Mouse (Mus musculus): ENCODE measurements around the gene Uqcc2. TPM values are rescaled to one million over a fixed set of nuclear protein-coding genes. Genes with fewer than 3 reads are reported as not detected.
A peak's percentile ranks its signal among the peaks of the same experiment; 100 is the strongest.

The Uqcc2 gene
- total RNA-seq, 1 experiment from 2014 or later: 182 TPM

- DNase-seq: no peak
Observed at GRCm38 (mm10) chr17:27123813-27124375, 9.8 kb downstream of the Uqcc2 start.

- no peak for DNase-seq
Observed at GRCm38 (mm10) chr17:27123103-27123502, 10.6 kb downstream of the Uqcc2 start.

- no peak for DNase-seq
Observed at GRCm38 (mm10) chr17:27122701-27123100, 11.0 kb downstream of the Uqcc2 start.

- DNase-seq: peak; percentile 42
Observed at GRCm38 (mm10) chr17:27121781-27122180, 11.9 kb downstream of the Uqcc2 start.

GRCm38 (mm10) chr17:27121266-27121665 is 12.4 kb downstream of the Uqcc2 start:
- DNase-seq: no peak

- peak; percentile 89 for DNase-seq
Observed at GRCm38 (mm10) chr17:27120561-27121024, 13.1 kb downstream of the Uqcc2 start.

GRCm38 (mm10) chr17:27119954-27120353 is 13.8 kb downstream of the Uqcc2 start:
- DNase-seq: no peak

GRCm38 (mm10) chr17:27119540-27119895 is 14.2 kb downstream of the Uqcc2 start:
- DNase-seq: no peak

GRCm38 (mm10) chr17:27118676-27119539 is 14.8 kb downstream of the Uqcc2 start:
- DNase-seq: no peak

GRCm38 (mm10) chr17:27110072-27110471 is 23.6 kb downstream of the Uqcc2 start:
- no peak for DNase-seq

- DNase-seq: no peak
Observed at GRCm38 (mm10) chr17:27107936-27108335, 25.8 kb downstream of the Uqcc2 start.

- DNase-seq: peak; percentile 39
Observed at GRCm38 (mm10) chr17:27106745-27107144, 27.0 kb downstream of the Uqcc2 start.

GRCm38 (mm10) chr17:27105698-27106470 is 27.8 kb downstream of the Uqcc2 start:
- DNase-seq: peak; percentile 33

GRCm38 (mm10) chr17:27101675-27102074 is 32.0 kb downstream of the Uqcc2 start:
- DNase-seq: no peak

GRCm38 (mm10) chr17:27095690-27096089 is 38.0 kb downstream of the Uqcc2 start:
- peak; percentile 58 for DNase-seq

GRCm38 (mm10) chr17:27090068-27090467 is 43.6 kb downstream of the Uqcc2 start:
- no peak for DNase-seq

- DNase-seq: peak; percentile 50
Observed at GRCm38 (mm10) chr17:27087426-27087825, 46.3 kb downstream of the Uqcc2 start.

- peak; percentile 71 for DNase-seq
Observed at GRCm38 (mm10) chr17:27085676-27086075, 48.0 kb downstream of the Uqcc2 start.

- DNase-seq: peak; percentile 58
Observed at GRCm38 (mm10) chr17:27083601-27084000, 50.1 kb downstream of the Uqcc2 start.

- DNase-seq: no peak
Observed at GRCm38 (mm10) chr17:27082796-27083195, 50.9 kb downstream of the Uqcc2 start.

- DNase-seq: no peak
Observed at GRCm38 (mm10) chr17:27081868-27082267, 51.8 kb downstream of the Uqcc2 start.

- DNase-seq: no peak
Observed at GRCm38 (mm10) chr17:27078499-27078898, 55.2 kb downstream of the Uqcc2 start.

- peak; percentile 43 for DNase-seq
Observed at GRCm38 (mm10) chr17:27077920-27078319, 55.8 kb downstream of the Uqcc2 start.
